Mouse (Mus musculus) frontal cortex, postnatal 25 days (tissue): ENCODE measurements around the gene Fpr3.
"Not testable (repeated sequence)": the region's sequence is repeated elsewhere in the genome, so short reads cannot be mapped to it uniquely, and the experiment has no call there.

Experiments
- DNase-seq, 2 experiments: peaks; one replicate each; pipeline ENCODE4 v3.0.0; 2022; ENCODE audit warnings: low spot score in 2 of 2

Gene Fpr3

GRCm38 (mm10) chr17:17882672-17883071 is 5.0 kb upstream of the Fpr3 start:
- no peak for DNase-seq

GRCm38 (mm10) chr17:17883840-17884239 is 3.8 kb upstream of the Fpr3 start, which contains the start of gene Fpr1:
Gene Fpr1, minus strand, starts transcription at chr17:17883940.
- no peak for DNase-seq

GRCm38 (mm10) chr17:17889732-17890425 is 2.2 kb downstream of the Fpr3 start:
- DNase-seq, result no peak

- DNase-seq, result no peak
These were observed 8.4 kb downstream of the Fpr3 start for GRCm38 (mm10) chr17:17896039-17896438.

GRCm38 (mm10) chr17:17899268-17899667 is 11.6 kb downstream of the Fpr3 start:
- DNase-seq, result no peak

GRCm38 (mm10) chr17:17900768-17901167 is 13.1 kb downstream of the Fpr3 start:
- DNase-seq, result no peak

- peak; percentile 55 to 63 for DNase-seq
These were observed 22.2 kb downstream of the Fpr3 start for GRCm38 (mm10) chr17:17909636-17910421.

- not testable (repeated sequence) for DNase-seq
These were observed 25.0 kb downstream of the Fpr3 start for GRCm38 (mm10) chr17:17912618-17913017.

- no peak for DNase-seq
These were observed 29.7 kb downstream of the Fpr3 start for GRCm38 (mm10) chr17:17917376-17917775.

GRCm38 (mm10) chr17:17917782-17918181 is 30.1 kb downstream of the Fpr3 start:
- DNase-seq, result no peak

GRCm38 (mm10) chr17:17973443-17973842 is 85.8 kb downstream of the Fpr3 start:
- DNase-seq, result no peak

- DNase-seq, result not testable (repeated sequence)
These were observed 93.6 kb downstream of the Fpr3 start for GRCm38 (mm10) chr17:17981232-17981631.

GRCm38 (mm10) chr17:18004752-18005151 is 117.1 kb downstream of the Fpr3 start:
- DNase-seq, result no peak
